Mouse (Mus musculus): ENCODE measurements around the gene Mmachc.
"Not testable (repeated sequence)": the region's sequence is repeated elsewhere in the genome, so short reads cannot be mapped to it uniquely, and the experiment has no call there.

Gene Mmachc

GRCm38 (mm10) chr4:116689309-116689876, 18.8 kb downstream of the Mmachc start:
- DNase-seq, result no peak

DNA sequence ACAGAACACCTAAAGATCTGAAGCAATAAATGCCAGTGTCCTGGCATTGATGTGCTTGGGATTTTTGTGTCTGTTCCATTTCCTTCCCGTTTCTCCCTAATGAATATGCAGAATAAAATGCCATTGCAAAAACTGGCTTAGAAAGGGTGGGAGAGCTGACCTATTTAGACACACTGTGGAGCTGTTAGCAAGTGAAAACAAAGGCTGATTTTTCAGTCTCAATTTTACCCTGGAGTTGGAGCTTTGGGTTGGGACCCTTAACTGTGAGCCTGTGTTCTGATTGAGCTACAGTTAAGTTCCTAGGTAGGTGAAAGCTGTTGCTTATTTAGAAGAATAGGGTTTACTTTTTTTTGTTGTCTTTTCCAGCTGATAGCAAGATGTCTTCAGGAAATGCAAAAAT, 21.2 kb downstream of the Mmachc start:
- DNase-seq, result no peak

- DNase-seq, result peak; percentile 87
Measured at GRCm38 (mm10) chr4:116685402-116686061, 22.7 kb downstream of the Mmachc start, which contains the start of gene Prdx1. Prdx1 (plus strand) TSS chr4:116685544.

DNA sequence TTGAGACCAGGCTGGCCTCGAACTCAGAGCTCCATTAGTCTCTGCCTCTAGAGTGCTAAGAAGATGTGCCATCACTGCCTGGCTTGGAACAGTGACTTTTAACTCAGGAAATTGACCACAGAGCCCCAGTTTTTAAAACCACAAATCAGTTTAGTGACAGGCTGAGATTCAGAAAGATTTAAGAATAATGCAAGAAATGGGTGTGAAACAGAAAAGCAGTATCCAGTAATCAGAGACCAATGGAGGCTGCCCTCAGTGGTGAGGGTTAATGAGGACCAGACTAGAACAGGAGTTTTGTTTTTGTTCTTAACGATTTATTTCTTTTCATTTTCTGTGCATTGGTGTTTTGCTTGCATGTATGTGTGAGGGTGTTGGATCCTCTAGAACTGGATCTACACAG, 23.5 kb downstream of the Mmachc start:
- no peak for DNase-seq

- no peak for DNase-seq
Measured at GRCm38 (mm10) chr4:116683957-116684356, 24.2 kb downstream of the Mmachc start.

DNA sequence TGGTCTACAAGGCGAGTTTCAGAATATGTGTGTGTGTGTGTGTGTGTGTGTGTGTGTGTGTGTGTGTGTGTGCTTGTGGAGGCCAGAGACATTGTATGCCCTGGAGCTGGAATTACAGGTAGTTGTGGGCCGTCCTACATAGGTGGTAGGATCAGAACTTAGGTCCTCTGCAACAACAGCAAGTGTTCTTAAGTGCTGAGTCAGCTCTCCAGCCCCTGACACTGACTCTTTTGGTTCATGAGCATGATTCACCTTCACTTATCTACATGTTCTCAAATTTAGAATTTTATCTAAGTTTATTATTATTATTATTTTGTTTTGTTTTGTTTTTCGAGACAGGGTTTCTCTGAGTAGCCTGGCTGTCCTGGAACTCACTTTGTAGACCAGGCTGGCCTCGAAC, 27.7 kb downstream of the Mmachc start:
- DNase-seq, result not testable (repeated sequence)

- no peak for DNase-seq
Measured at GRCm38 (mm10) chr4:116679141-116679540, 29.1 kb downstream of the Mmachc start.

GRCm38 (mm10) chr4:116677808-116678207, 30.4 kb downstream of the Mmachc start:
- no peak for DNase-seq

DNA sequence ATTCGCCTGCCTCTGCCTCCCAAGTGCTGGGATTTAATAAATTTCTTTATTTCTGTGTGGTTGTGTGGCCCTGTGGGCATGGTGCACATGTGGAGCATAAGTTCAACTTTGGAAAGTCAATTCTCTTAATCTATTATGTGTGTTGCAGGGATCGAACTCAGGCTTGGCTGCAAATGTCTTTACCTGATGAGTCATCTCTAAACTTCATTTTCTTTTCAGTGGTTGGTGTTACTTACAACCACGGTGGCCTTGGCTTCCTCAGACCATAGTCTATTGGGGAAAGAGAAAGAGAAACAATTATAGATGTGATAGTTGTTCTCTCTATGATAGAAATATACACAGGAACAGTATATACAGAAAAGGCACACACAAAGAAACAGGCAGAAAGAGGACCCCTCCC, 32.2 kb downstream of the Mmachc start:
- DNase-seq, result no peak

DNA sequence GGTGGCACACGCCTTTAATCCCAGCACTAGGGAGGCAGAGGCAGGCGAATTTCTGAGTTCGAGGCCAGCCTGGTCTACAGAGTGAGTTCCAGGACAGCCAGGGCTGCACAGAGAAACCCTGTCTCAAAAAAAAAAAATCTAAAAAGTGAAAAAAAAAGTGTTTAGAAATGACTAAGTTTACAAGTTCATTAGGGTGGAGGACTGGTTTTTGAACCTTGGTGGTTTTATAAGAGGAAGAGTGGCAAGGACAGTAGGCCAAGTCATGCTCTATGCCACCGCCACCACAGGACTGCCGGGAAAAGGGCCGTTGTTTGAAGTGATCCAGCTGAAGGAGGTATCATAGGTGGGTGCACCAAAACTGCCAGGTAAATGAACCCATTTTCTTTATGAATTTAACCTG, 33.4 kb downstream of the Mmachc start:
- DNase-seq, result not testable (repeated sequence)

DNA sequence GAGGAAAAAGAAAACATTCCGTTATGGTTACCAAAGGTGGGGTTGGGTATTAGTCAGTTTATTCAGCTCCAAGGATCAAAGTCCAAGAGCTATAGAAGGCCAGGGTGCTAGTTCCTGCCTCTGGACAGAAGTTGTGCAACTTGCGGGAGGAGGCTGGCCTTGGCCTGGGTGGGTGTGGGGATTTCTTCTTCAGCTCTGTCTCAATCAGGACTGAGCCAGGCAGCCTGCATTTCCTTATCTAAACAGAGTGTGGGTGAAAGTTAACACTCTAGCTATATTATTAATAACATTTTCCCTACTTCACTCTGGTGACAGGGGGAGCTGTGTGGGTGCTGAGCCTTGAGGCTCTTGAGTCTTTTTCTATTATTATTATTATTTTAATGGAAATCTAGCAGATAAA, 35.4 kb downstream of the Mmachc start:
- no peak for DNase-seq

DNA sequence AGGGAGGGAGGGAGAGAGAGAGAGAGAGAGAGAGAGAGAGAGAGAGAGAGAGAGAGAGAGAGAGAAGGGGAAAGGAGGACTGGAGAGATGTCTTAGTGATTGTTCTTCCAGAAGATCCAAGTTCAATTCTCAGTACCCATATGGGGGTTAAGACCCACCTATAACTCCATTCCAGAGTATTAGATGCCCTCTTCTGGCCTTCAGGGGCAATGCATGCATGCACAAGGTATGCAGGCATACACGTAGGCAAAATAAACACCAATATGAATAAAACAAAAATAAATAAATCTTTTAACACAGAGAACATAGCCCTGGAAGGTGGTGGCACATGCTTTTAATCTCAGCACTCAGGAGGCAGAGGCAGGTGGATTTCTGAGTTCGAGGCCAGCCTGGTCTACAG, 38.9 kb downstream of the Mmachc start:
- no peak for DNase-seq

- DNase-seq, result no peak
Measured at GRCm38 (mm10) chr4:116668145-116668544, 40.1 kb downstream of the Mmachc start.

DNA sequence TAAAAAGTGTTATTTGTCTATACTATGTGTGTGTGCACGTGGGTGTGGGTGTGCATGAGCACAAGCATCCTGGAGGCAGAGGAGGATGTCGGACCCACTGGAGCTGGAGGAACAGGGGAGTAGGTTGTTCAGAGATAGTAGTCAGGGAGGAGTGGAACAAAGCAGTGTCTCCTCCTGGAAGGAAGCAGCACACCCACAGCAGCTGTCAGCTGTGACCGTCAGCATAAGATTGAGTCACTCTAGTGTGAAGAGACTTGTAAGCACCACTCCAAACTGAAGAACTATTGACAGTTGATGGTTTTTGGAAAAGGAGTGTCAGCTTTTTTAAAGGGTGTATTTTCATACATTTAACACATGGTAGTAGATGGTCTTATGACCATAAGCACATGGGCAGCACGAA, 41.6 kb downstream of the Mmachc start:
- no peak for DNase-seq

DNA sequence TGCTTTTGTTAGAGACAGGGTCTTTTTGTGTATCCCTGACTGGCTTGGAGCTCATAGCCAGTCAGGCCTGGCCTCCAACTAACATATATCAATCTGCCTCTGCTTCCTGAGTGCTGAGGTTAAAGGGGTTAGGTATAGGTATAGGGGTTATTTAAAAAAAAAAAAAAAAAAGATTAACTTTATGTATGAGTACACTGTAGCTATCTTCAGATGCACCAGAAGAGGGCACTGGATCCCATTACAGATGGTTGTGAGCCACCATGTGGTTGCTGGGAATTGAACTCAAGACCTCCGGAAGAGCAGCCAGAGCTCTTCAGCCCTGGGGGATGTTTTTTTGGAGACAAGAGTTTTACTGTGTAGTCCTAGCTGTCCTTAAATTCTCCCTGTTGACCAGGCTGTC, 46.2 kb downstream of the Mmachc start:
- DNase-seq, result no peak

DNA sequence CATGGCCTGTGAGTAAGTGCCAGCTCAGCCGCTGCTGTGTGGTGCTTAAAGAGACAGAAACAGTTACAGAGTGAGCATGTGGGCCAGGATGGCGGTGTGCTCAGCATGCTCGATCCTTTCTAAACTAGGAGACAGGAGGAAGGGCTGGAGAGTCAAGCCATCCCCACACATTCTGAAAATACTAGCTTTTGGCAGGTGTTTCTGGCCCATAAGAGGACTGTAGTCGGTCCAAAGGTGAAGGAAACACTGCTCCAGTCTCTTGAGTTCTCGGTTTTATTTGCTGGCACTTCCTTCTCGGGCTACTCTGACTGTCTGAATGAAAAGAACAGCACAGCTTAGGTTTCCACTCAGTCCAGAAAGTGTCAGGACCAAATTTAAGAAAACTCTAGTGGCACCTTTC, 47.4 kb downstream of the Mmachc start:
- DNase-seq, result no peak

DNA sequence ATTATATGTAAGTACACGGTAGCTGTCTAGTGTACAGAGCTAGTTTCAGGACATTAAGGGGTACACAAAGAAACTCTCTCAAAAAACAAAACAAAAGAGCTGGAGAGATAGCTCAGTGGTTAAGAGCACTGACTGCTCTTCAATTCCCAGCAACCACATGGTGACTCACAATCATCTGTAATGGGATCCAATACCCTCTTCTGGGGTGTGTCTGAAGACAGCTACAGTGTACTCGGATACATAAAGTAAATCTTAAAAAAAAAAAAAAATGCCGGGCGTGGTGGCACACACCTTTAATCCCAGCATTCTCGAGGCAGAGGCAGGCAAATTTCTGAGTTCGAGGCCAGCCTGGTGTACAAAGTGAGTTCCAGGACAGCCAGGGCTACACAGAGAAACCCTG, 48.3 kb downstream of the Mmachc start:
- not testable (repeated sequence) for DNase-seq

- no peak for DNase-seq
Measured at GRCm38 (mm10) chr4:116659474-116659873, 48.7 kb downstream of the Mmachc start.

DNA sequence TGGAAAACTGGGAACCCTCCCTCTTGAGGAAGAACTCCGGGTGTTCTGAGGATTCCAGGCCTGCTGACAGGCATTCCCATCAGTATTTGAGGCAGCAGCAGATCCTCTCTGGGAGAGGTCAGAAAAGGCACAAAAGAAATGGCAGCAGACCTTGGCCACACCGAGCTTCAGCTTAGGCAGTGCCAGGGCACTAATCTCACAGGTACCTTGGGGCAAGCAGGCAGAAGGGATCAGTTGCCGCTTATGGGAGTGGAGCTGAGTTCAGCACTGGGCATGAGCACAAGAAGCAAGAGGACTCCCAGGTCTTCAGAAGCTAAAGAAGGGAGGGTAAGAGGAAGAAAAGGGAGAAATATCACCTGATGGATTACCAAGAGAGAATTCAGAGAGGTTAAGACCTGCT, 50.2 kb downstream of the Mmachc start:
- DNase-seq, result no peak

GRCm38 (mm10) chr4:116655658-116656057, 52.5 kb downstream of the Mmachc start:
- DNase-seq, result no peak

- no peak for DNase-seq
Measured at GRCm38 (mm10) chr4:116655100-116655499, 53.1 kb downstream of the Mmachc start.

- no peak for DNase-seq
Measured at GRCm38 (mm10) chr4:116653228-116653627, 55.0 kb downstream of the Mmachc start.

Measured in cerebellum, adult 11-12 months (tissue).